Mouse (Mus musculus): ENCODE results near the gene Gprin2.

Gprin2 gene

DNA sequence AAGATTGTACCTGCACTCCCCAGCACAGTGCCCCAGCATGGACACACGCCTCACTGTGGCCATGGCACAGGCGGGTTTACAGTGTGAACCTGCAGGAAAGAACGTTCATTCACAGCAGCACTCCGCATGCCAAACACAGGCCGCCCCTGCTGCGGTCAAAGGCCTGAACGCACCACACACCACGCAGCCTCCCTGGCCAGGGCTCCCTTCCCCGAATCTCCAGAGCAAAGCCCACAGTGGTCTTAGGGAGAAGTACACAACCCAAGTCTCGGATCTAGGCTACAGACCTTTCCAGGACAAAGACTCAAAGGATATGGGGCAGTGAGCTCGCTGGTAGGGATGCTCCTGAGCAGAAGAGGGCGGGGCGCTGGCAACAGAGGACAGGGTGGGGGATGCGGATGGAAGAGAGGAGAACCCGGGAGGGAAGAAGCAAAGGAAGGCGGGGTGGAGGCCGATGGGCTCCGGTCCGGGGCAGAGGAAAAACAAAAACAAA lies 669 bp downstream of the Gprin2 start:
- no peak for DNase-seq (ENCODE audit: low spot score)

DNA sequence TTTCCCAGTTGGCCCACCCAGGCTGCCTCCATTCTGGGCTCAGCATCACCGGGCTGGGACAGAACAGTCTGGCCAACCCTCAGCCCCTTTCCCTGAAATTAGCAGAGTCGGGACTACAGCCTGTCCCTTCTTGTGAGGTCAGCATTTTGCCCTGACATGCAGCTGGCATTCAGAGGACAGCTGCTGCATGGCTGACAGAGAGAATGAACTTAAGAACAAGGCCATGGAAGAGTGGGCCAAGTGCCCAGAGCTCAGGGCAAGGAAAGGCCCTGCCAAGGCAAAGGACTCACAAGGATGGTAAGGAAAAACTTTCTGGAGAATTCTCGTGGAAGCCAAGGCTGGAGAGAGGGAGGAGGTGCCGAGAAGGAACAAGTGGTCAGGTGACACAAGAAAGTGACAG lies 4.7 kb downstream of the Gprin2 start:
- no peak for DNase-seq (ENCODE audit: low spot score)

DNA sequence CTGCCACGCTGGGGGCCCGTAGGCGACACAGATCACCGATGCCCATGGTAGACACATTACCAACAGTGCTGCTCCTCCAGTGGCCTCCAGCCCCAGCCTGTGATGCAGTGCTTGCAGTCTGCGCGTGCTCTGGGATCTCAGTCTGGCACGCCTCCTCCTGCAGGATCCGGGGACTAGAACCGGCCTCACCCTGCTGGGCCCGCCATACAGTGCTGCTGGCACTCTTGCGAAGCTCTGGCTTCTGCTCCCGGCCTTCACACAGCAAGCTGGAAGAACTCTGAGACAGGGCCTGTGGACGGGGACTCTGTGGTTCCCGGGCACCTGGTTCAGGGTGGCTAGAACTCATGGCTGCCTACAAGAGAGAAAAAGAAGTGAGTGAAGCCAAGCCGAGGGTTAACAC lies 6.0 kb downstream of the Gprin2 start:
- no peak for DNase-seq (ENCODE audit: low spot score)

DNA sequence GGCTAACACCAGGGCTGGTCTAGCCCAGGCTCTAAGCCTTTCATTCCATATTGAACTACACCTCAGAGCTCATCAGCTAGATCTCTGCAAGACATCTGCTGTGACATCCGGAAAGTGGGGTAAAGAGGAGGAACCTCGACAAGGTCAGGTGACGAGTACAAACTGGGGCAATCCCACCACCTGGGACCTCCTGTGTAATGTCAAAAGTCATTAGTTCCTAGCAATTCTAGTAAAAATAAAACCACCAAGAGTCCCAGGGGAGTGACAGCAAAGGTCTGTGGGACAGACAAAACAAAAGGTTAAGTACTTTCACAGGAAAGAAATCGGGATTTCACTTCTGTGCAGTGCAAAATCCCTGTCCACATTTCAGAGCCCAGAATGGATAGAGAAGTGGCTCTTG lies 7.6 kb downstream of the Gprin2 start:
- DNase-seq (ENCODE audit: low spot score): no peak

DNA sequence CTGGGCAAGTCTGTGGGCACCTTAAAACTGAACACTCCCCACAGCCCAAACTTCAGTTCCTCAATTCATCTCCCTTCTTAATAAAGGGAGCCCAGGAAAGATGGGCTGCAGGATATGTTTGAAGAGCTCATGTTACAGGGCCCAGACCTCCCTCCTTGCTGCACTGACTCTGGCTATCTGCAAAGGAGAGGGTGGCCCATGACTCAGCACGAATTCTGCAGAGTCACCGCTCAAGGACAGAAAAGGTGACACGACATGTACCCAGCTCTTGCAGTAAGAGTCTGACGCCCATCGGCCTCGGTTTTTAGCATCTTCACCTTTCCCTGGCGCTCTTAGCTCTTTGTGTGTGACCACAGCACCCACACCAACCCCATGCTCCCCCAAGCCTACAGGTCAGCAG lies 11.1 kb downstream of the Gprin2 start:
- DNase-seq (ENCODE audit: low spot score): no peak

DNA sequence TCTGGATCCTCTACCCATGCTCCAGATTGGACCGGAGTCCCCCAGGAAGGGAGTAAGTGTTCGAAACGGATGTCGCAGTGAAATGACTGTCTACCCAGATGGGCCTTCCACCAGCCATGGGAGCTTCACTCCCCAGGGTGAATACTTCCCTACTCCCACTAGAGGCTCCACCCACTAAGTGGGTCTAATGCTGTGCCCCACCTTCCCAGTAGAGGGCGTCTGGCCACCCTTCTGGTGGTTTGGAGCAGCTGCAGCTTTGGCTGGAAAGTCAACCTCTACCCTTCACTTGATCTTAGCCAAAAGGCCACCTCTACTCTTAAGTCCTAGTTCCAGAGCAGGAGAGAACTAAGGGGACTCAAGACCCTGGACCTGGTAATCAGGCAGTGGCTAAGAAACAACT lies 12.8 kb downstream of the Gprin2 start:
- DNase-seq (ENCODE audit: low spot score): no peak

DNA sequence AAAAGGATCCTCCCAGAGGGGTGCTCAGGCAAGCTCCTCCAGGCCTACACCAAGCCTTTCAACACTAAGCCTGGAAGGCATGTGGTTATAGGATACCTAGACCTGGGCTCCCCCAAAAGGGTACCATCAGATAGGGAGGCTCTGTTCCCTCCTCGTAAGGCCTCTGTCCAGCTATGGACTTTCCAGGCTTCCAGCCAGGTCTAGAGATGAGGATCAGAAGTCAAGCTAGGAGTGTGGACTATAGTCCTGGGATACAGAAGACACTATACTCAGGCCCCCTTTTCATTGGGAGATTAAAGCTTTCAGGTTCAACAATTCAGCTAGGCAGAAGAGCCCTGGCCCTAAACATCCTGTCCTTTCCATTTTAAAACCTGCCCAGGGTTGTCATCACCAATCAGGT lies 18.4 kb downstream of the Gprin2 start:
- no peak for DNase-seq (ENCODE audit: low spot score)

DNA sequence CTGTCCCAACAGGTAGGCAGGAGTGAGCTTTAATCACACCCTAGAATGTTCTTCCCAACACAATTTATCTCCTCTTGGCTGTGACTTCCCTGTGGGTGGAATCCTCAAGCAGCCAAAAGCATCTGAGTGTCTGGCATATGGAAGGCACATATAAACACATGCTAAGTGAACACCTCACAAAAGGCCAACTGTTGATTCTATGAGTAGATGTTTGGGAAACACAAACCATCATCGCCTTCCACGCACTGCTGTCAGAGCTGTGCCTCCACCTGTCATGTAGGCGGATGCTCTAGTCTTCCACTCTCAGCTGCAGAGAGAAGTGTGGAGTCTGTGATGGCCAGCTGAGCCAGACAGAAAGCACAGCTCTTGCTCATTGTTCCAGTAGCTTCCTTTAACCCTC lies 22.1 kb downstream of the Gprin2 start:
- no peak for DNase-seq (ENCODE audit: low spot score)

DNA sequence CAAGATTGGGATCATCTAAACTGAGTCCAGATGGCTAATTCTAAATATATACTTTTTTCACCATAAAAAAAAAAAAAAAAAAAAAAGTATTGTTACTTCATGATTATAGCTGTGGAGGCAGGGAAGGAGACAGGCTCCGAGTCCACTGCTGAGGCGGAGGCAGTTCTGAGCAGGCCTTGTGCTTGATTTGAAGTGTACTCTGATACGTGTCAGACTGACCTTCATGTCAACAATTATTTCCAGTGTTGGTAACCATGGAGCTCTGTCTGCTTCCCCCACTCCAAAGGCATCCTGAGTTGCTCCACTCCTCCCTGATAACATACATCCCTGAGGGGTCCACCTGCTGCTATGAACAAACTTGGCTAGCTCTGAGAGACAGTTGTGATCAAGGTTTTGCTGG lies 30.3 kb downstream of the Gprin2 start:
- no peak for DNase-seq (ENCODE audit: low spot score)

DNA sequence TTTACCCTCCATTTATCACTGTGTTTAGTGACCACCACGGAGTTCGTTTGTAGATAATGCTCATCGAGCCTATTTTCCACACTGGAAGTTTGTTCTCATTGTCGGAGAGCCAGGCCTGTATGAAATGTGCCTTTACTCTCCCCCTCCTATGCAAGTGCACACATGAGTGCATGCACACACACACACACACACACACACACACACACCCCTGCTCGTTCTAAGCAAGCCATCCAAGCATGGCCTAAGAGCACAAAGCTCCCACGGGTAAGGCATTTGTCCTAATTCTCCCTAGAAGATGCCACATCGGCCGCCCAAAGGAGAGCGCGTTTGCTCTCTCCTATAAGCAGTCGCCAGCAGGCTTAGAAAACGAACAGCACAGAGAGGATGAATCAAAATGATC lies 45.7 kb downstream of the Gprin2 start:
- no peak for DNase-seq (ENCODE audit: low spot score)

DNA sequence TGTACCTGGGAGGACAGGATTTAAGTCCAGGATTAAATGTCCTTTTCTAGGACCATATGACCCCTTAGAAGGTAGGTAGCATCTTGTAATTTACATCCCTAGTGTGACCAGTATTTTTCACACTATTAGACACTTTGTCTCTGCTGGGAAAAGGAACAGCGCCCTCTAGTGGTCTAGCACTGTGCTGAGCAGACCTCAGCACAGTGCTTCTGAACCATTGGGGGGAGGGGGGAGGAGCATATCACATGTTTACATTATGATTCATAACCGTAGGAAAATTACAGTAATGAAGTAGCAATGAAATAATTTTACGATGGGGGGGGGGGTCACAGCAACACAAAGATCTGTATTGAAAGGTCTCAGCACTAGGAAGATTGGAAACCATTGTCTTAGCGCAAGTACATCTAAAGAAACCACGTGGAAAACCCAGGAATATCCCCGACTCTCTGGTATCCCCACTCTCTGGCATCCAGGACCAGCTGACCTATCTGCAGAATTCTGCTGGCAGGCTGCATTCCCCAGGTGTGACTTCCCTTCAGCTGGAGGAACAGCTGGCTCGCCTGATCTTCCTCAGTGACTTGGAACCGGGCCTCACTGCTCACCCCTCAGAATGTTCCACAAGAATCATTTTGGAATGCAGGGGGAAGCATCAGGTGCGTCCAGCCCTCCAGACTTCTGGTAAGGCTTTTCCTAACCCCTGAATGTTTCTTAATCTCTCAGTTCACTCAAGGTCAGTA lies 46.7 kb downstream of the Gprin2 start:
- peak; percentile 20 for DNase-seq (ENCODE audit: low spot score)

DNA sequence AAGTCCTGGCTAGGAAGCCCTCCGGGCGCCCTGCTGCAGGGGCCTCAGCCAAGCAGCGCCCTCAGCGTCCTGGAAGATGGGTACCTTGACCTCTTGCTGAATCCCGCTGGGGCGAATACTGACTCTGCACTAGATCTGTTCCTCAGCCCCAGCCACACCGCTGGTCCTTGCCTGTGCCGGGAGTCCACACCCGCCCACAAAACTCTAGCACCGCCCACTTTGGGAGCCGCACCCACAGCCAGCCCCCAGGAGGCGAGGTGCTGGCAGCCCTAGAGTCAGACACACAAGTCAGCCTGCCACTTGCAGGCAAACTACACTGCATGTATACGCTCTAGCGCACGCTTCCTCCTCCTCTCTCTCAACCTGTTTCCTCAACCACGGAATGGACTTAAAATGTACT lies 49.1 kb downstream of the Gprin2 start, which contains the start of gene Npy4r:
Gene Npy4r, minus strand, starts transcription at position 148 of the 400 bp plus-strand sequence.
- no peak for DNase-seq (ENCODE audit: low spot score)

DNA sequence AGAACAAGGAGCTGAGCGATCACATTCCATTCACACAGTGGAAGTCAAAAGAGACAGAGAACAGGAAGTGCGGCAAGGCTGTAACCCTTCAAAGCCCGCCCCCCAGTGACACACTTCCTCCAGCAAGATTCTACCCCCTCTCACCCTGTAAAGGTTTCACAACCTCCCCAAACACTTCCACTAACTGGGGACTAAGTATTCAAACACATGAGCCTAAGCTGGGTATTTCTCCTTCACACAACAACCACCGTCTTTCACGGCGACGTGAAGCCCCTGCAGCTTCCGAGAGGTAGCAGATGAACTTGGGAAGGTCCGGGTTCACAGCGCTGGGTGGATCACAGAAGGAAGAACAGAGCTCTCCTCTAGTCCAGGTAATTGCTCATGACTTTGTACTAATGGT lies 58.5 kb downstream of the Gprin2 start:
- no peak for DNase-seq (ENCODE audit: low spot score)

DNA sequence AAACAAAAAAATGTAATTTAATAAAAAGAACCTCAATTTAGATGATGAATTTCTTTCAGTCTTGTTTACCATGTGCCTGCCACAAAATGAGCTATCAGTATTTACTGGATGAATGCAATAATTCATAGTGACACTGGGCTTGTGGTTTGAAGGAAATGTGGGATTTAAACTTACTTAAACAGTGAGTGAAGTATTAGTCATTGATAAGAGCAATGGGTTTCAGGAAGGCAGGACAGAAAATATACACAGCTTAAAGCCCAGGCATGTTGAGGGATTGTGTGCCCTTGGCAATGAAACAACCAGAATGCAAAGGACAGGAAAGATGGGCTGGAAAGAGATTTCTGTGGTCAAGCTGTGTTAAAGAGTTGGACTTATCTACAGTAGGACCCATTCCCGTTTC lies 59.1 kb downstream of the Gprin2 start:
- no peak for DNase-seq (ENCODE audit: low spot score)

DNA sequence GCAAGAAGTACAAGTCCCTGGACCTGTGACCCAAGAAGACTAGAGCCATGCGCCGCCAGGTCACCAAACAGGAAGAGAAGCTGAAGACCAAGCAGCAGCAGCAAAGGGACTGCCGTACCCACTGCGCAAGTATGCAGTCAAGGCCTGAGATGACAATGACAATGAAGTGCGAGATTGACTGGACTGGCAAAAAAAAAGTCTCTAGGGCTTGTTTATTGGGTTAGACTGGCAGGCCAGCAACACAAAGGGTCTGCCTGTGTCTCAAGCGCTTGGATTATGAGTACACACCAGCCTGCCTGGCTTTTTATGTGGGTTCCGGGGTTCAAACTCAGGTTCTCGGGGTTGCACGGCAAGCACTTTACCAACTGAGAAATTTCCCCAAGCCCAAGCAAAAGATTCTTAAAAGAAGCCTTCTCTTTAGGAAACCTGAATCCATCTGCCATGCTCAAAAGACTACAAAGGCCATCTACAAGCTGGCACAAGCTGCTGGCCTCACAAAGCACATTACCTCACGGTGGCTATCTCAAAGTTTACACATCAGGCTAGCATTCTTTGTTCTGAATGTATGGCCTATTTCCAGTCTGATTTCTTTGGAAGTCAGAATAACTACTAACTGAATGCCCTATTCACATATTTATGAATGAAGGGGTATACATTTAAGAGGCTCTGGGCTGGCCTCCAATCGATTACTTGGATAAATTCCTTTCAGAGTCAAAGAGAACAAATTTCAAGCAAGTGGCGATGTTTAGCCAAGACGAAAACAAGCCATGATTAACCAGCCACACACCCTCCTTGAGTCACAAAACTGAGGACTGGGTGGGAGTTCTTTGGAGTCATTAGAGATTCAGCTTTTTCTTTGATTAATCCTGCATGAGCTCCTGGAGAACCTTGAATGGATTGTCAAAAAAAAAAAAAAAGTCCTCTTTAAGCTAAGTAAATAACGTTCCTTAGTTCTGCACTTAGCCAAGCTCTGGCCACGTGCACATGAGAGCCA lies 61.5 kb downstream of the Gprin2 start:
- no peak for DNase-seq (ENCODE audit: low spot score)

Data from urinary bladder, postnatal 10 days (tissue).